Mouse (Mus musculus): ENCODE measurements at regions not wholly inside any gene's neighbourhood (a gene's known extent, or its start where the extent isn't known, plus 50 kb on each side); places are given as distances from the start of the nearest gene placed in this dataset.

DNA sequence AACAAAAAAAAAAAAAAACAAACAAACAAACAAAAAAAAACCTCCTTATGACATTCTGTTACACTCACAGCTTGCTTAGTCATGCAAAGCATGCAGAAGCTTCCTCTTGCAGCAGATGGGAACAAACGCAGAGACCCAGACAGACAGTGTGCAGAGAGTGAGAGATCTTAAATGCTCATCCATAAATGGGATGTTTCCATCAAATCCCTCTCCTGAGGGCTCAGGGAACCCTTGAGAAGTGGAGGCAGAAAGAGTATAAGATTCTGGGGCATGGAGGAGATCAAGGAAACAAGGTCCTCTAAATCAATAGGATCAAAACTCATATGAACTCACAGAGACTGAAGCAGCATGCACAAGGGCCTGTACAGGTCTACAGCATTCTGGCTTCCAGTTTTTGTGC lies 52.5 kb downstream of the Adm start:
- no peak for DNase-seq

- no peak for DNase-seq
Measured at GRCm38 (mm10) chr7:110682911-110683310, 55.5 kb downstream of the Adm start.

- peak; percentile 86 to 93 for DNase-seq
Measured at GRCm38 (mm10) chr7:110688884-110689681, 61.6 kb downstream of the Adm start.

DNA sequence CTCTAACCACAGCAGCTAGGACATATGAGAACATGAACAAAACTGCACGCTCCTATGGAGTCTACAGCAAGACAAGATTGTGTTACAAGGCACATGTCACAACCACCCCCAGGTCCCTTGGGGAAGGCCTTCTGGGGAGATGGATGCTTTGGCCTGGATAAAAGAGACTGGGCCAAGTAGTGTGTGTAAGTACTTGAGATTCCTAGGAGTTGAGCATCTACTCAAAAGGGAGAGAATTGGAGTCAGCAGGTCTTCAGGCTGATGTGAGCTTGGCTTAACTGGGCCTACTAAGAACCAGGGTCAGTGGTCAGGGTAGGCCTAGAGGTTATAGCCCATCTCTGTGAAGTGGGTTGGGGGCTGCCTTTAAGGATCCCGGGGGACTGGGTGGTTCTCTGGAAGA lies 62.8 kb downstream of the Adm start:
- DNase-seq: no peak

DNA sequence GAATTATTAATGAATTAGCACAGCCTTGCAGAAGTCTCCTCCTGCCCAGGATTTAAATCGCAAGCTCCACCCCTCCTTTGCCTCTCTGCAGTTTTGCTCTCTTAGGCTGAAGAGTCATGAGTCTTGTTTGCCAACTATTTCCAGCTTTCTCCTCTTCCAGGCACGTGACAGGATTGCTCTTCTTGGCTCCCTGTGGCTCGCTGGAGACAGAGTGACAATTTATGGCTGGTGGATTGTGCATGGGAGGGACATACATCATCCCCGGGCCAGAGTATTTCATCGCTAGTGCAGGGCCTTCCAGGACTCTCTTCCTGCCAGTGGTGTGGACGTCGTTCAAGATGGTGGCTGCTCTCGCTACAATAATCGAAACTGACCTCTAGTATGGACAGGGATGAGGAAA lies 63.4 kb downstream of the Adm start:
- peak in 1 of 2 experiments; percentile 44 for DNase-seq

GRCm38 (mm10) chr7:110694262-110694661 lies 66.8 kb downstream of the Adm start:
- no peak for DNase-seq

- DNase-seq: no peak
Measured at GRCm38 (mm10) chr7:110695729-110696128, 68.3 kb downstream of the Adm start.

- DNase-seq: peak; percentile 57 to 83
Measured at GRCm38 (mm10) chr7:110698211-110699153, 69.5 kb upstream of the Ampd3 start.

DNA sequence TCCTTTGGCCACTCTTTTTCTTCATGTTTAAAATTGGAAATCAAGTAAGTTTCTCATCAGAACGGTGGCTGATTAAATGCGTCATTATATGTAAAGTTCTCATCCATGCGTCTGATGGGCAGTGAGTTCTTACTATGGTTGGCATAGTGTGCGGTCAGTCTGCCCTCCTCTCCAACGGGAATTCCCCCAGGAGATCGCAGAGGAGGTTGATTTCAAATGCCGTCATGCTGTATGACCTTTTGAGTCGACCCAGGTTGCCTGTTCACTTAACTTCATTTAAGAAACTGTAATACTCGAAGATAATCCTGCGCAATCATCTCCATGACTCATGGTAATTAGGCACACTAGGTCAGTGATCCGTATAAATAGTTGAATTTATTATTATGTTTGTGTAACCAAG lies 68.4 kb upstream of the Ampd3 start:
- no peak for DNase-seq

GRCm38 (mm10) chr7:110701681-110702413 lies 66.2 kb upstream of the Ampd3 start:
- peak; percentile 47 to 70 for DNase-seq

DNA sequence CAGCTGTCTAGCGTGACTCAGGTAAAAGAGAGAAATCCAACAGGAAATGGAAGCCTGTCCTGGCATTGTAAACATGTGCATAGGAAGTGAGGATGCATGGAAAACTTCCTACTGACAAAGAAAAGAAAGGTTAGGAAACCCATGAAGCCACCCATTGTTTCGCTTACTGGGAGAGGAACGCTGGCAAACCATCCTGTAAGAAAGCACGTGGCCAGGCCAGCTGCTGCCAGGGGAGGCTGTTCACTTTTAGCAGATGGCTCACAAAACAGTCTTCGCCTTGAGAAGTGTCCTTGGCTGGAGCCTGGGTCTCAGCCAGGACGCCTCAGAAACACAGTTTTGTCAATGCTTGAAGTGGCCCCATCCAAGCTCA lies 65.6 kb upstream of the Ampd3 start:
- peak; percentile 52 to 57 for DNase-seq

GRCm38 (mm10) chr7:110705311-110706000 lies 62.5 kb upstream of the Ampd3 start:
- DNase-seq: peak in 1 of 2 experiments; percentile 33

- DNase-seq: no peak
Measured at GRCm38 (mm10) chr7:110706001-110706695, 61.9 kb upstream of the Ampd3 start.

DNA sequence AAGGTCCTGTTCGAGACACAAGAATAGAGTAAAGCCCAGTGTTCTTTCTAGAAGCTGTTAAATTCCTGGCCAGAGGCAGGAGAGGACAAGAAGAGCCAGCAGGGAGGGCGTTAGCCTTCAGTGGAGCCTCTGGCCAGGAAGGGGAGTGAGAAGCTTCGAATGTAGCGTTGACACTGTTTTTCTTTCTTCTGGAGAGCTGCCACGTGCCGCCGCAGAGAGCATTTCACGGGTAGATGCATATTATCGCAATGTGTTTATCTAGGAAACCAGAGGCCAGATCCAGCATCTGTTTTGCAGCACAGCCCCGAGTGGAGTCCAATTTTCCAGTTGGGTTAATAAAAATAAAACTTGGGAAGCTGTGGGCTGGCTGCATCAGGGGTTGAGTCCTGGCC lies 61.3 kb upstream of the Ampd3 start:
- peak; percentile 85 to 93 for DNase-seq

DNA sequence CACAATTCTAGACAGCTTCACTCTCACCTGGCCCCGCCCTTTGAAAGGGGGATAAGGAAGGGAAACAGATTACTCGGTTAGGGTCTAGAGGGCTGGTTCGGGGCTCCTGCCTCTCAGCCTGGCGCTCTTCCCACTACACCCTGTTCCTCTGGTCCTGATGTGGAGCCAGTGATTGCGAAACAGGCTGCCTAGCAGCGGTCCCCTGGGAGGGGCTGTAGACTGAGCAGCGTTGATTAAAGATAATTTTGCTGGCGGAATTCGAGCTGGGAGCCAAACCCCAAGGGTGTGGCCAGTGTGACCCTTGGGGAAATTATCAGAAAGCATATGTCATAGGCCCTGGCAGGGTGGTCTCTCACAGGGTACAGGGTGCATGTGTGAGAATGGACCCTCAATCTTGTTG lies 59.9 kb upstream of the Ampd3 start:
- peak; percentile 91 to 93 for DNase-seq

DNA sequence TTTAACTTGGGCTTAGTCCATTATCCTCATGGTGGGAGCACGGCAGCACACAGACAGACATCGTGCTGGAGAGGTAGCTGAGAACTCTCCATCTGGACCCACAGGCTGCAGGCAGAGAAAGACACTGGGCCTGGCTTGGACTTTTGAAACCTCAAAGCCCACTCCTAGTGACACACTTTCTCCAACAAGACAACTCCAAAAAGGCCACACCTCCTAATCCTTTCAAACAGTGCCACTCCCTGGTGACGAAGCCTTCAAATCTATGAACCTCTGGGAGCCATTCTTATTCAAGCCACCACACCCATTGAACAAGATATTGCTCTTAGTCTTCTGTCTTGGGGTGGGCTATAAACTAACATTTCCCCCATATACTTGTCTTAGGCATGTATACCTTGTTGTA lies 59.2 kb upstream of the Ampd3 start:
- DNase-seq: peak in 1 of 2 experiments; percentile 39

- DNase-seq: peak; percentile 53 to 56
Measured at GRCm38 (mm10) chr7:110709606-110710005, 58.4 kb upstream of the Ampd3 start.

- DNase-seq: peak; percentile 46 to 73
Measured at GRCm38 (mm10) chr7:110710256-110710962, 57.6 kb upstream of the Ampd3 start.

DNA sequence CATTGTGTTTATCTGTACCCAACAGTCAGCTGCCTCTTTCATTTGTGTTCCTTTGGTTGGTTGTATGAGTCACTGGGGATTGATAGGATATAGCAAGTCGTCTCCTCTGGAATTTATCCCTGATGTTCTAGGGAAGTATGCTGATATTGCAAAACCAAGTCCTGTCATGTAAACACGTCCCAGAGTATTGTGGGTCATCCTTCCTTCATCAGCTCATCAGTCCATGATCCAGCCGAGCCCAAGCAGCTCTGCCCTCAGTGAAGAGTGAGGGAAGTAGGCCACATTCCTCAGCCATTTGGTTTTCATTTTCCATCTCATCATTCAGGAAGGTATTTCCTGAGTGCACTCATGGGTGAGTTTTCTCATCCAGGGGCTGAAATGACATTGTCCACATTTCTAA lies 54.3 kb upstream of the Ampd3 start:
- DNase-seq: no peak

DNA sequence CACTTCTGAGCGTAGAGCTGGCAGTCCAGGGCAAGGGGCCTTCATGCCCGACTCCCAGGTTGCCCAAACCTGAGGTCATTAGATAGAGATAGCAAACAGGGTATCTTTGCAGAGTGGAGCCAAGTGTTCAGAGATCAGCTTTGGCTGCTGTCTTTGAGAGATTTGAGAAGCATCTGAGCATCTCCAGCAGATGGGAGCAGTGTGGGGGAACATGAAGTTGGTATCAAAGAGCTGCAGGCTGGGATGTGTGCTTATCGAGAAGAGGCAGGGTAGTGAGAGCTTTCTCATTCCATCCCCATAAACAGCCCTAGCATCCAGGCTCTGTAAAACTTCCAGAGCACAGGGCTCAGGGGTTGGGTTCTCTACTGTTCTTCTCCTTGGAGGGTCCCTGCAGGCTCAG lies 52.9 kb upstream of the Ampd3 start:
- no peak for DNase-seq

- peak; percentile 41 to 52 for DNase-seq
Measured at GRCm38 (mm10) chr7:110715545-110715944, 52.5 kb upstream of the Ampd3 start.
